Mouse (Mus musculus): ENCODE data around the gene Arfrp1. TPM values are rescaled to one million over a fixed set of nuclear protein-coding genes. Genes with fewer than 3 reads are reported as not detected.
A peak's percentile ranks its signal among the peaks of the same experiment; 100 is the strongest.

The Arfrp1 gene
- polyA plus RNA-seq, 2 experiments = 14.8 to 21.1 TPM

DNA sequence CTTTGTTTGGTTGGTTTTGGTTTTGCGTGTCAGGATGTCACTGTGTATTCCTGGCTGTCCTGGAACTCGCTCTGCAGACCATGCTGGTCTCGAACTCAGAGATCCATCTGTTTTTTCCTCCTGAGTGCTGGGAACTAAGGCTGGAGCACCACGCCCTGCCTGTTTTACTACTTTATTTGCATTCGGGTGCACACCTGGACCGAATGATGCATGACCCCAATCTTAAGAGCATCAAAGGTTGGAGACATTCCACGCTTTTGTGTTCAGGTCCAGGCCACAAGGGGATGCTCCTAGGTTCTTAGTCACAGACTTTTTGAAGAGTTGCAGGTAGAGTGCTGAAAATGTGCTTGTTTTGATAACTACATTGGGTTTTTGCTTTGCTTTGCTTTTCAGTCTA lies 45.1 kb downstream of the Arfrp1 start:
- TF ChIP-seq CTCF (IDR thresholded peaks at IDR 0.05; ENCODE audit: low read depth) (0 out of 2 replicates have a peak, but pooled peaks have one; percentile 9), EP300 (IDR thresholded peaks at IDR 0.05; ENCODE audit: low read depth) (no peak)
- Histone ChIP-seq H3K27me3 (ENCODE audit: control insufficient read depth, insufficient read depth, low read length) (peaks cover 8% of the 10 kb centered on the region), H3K36me3 (replicated peaks; ENCODE audit: control insufficient read depth, insufficient read depth, low read depth) (peaks cover 24% of the 10 kb centered on the region), H3K9me3 (ENCODE audit: control insufficient read depth, low read length) (no peaks in the 10 kb centered on the region), H3K9ac (replicated peaks) (peak overlapping the region; percentile 80), H3K4me3 (ENCODE audit: insufficient read depth in 1 of 2, low read depth in 2 of 2, low read length in 2 of 2) (peak overlapping the region; percentile 72 to 78), H3K27ac (peak overlapping the region; percentile 88), H3K4me1 (replicated peaks; ENCODE audit: control insufficient read depth in 2 of 2, insufficient read depth in 2 of 2, low read length in 1 of 2) (peaks cover 7 to 15% of the 10 kb centered on the region in 2 experiments), H3K4me2 (ENCODE audit: low read depth) (peak overlapping the region; percentile 62)
- ATAC-seq (ENCODE audit: insufficient read depth) (peak; percentile 26; the same call in 1 of the 2 replicates), DNase-seq (ENCODE audit: low read depth in 3 of 3, low spot score in 3 of 3) (no peak)
- 16% methylated on average over 7 of the region's 7 CpGs for WGBS (ENCODE audit: insufficient replicate concordance)

DNA sequence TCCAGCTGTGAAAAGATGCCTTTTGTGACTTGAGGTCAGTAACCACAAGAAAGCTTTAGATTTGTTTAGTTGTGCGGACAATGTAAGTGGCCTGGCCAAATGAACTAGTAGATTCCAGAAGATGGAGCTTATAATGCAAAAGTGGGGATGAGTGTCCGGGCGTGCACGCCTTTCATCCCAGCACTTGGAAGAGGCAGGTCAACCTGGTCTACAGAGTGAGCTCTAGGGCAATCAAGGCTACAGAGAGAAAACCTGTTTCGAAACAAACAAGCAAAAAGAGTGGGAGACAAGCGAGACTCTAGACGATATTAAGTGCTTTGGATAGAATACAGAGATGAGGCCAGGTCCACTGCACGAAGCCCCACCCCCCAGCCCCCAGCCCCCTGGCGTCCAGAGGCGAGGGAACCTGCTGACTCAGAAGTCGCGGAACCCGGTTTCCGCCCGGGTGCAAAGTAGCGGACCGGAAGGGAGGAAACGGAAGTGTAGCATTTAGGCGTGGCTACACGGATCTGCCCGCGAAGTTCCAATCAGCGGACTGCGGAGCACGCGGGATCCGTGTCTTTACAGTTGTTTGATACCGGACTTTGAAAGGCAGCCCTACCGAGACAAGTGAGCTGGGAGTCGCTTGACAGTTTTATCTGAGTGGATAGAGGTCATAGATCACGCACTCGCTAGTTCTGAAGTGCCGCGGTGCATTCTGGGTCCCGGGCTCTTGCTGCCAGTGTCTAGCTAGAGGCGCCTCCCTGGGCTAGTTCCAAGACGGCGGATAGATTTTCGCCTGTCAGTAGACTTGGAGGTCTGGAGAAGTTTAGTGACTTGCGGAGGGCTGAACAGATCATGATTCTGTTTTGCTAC lies 45.7 kb downstream of the Arfrp1 start, which contains the start of gene Rtel1:
Rtel1 (plus strand) TSS at position 492 of the 855 bp plus-strand sequence.
- H3K4me2 ChIP-seq (ENCODE audit: low read depth) = peak within 1 kb of the TSS; percentile 62
- ATAC-seq (ENCODE audit: insufficient read depth) (peak; percentile 95), DNase-seq (ENCODE audit: low read depth in 3 of 3, low spot score in 3 of 3) (peak; percentile 75 to 79 (median 76))
- 4% methylated on average over 40 of the region's 40 CpGs for WGBS (ENCODE audit: insufficient replicate concordance)
- TF ChIP-seq CTCF (IDR thresholded peaks at IDR 0.05; ENCODE audit: low read depth) = peak; percentile 32
- TF ChIP-seq EP300 (IDR thresholded peaks at IDR 0.05; ENCODE audit: low read depth) = no peak
- peak within 1 kb of the TSS; percentile 88 for H3K27ac ChIP-seq
- no peaks in the 10 kb centered on the region for H3K9me3 ChIP-seq (ENCODE audit: control insufficient read depth, low read length)
- peaks cover 14% of the 10 kb centered on the region for H3K27me3 ChIP-seq (ENCODE audit: control insufficient read depth, insufficient read depth, low read length)
- peaks cover 23% of the 10 kb centered on the region for H3K36me3 ChIP-seq (replicated peaks; ENCODE audit: control insufficient read depth, insufficient read depth, low read depth)
- peak within 1 kb of the TSS; percentile 72 to 78 for H3K4me3 ChIP-seq (ENCODE audit: insufficient read depth in 1 of 2, low read depth in 2 of 2, low read length in 2 of 2)
- peak within 1 kb of the TSS; percentile 80 for H3K9ac ChIP-seq (replicated peaks)
- peaks cover 7 to 15% of the 10 kb centered on the region in 2 experiments for H3K4me1 ChIP-seq (replicated peaks; ENCODE audit: control insufficient read depth in 2 of 2, insufficient read depth in 2 of 2, low read length in 1 of 2)

DNA sequence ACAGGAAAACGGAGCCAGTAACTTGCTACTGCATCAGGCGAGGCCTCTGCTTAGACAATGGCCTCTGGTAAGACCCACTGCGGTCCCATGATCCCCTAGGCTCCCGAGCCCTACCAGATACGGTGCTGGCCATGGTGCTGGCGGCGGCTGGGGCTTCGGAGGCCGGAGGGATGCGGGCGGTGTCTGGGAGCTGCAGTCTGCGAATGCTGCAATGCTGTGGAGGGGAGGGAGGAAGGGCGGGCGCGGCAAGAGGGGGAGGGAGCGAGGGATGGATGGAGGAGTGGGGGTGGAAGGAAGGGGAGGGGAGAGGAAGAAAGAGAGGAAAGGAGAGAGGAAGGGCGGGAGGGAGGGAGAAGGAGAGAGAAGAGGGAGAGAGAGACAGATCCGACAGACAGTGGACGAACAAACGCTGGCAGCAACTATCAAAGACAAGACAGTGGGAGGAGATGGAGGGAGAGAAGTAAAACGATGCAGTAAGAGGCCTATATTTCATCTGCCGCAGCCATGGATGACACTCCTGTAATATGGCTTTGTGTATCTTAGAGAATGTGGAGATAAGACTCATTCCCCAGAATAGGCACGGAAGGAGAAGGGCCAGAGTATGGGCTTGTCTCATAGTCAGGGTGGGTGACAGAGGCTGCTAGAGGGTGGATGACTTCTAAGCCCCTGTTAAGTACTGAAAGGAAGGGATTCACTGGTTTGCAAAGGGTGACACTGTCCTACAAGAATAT lies 51.0 kb downstream of the Arfrp1 start, which contains the start of gene Stmn3:
Stmn3 (minus strand) TSS at position 421 of the 731 bp plus-strand sequence.
- Histone ChIP-seq H3K9ac (replicated peaks) (no peak within 1 kb of the TSS), H3K36me3 (replicated peaks; ENCODE audit: control insufficient read depth, insufficient read depth, low read depth) (no peaks in the 10 kb centered on the region), H3K4me3 (ENCODE audit: insufficient read depth in 1 of 2, low read depth in 2 of 2, low read length in 2 of 2) (no peak within 1 kb of the TSS), H3K9me3 (ENCODE audit: control insufficient read depth, low read length) (no peaks in the 10 kb centered on the region), H3K4me1 (replicated peaks; ENCODE audit: control insufficient read depth in 2 of 2, insufficient read depth in 2 of 2, low read length in 1 of 2) (peaks cover 3 to 5% of the 10 kb centered on the region in 2 experiments; a peak in 2 of 4 replicates), H3K27ac (no peak within 1 kb of the TSS), H3K27me3 (ENCODE audit: control insufficient read depth, insufficient read depth, low read length) (peaks cover 48% of the 10 kb centered on the region), H3K4me2 (ENCODE audit: low read depth) (no peak within 1 kb of the TSS)
- TF ChIP-seq EP300 (IDR thresholded peaks at IDR 0.05; ENCODE audit: low read depth) = no peak
- no peak for TF ChIP-seq CTCF (IDR thresholded peaks at IDR 0.05; ENCODE audit: low read depth)
- ATAC-seq (ENCODE audit: insufficient read depth) (no peak), DNase-seq (ENCODE audit: low read depth in 3 of 3, low spot score in 3 of 3) (no peak)
- WGBS (ENCODE audit: insufficient replicate concordance) = 5% methylated on average over 23 of the region's 23 CpGs

DNA sequence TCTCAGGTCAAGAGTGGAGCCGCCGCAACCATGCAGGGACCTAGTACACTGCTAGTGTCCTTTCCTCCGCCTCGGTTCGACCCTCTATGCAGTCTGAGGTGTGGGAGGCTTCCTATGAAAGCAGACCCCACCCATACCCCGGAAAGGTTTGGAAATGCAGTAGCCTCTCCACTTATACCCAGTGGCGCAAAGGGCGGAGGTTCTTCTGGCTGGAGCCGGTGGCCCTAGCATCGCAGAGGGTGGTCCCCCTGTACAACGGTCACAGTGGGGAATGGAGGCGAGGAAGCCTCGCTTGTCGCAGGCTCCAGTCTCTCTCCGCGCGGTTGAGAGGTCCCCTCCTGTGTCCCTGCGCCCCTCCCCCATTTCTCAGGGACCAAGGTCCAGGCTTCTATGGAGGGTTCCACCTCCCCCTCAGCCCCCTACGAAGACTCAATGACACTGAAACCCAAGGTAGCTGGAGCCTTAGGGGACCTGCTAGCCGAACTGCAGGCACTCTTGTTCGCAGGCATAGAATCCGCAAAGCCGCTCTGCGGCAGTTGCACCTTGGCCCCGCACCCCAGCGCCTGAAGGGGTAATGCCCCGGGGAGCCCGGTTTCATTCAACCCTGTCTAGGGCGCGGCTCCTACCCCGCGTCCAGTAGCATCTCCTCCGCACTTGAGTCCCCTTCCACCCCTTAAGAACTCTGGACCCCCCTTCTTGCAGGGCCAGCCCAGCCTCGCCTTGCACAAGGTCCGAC lies 51.7 kb downstream of the Arfrp1 start:
- H3K4me1 ChIP-seq (replicated peaks; ENCODE audit: control insufficient read depth in 2 of 2, insufficient read depth in 2 of 2, low read length in 1 of 2) = no peaks in the 10 kb centered on the region
- TF ChIP-seq EP300 (IDR thresholded peaks at IDR 0.05; ENCODE audit: low read depth) (no peak), CTCF (IDR thresholded peaks at IDR 0.05; ENCODE audit: low read depth) (no peak)
- 0 out of 2 replicates have a peak, but pooled peaks have one; percentile 18 for ATAC-seq (ENCODE audit: insufficient read depth)
- H3K27me3 ChIP-seq (ENCODE audit: control insufficient read depth, insufficient read depth, low read length) = peaks cover 55% of the 10 kb centered on the region
- H3K36me3 ChIP-seq (replicated peaks; ENCODE audit: control insufficient read depth, insufficient read depth, low read depth) = no peaks in the 10 kb centered on the region
- no peaks in the 10 kb centered on the region for H3K9me3 ChIP-seq (ENCODE audit: control insufficient read depth, low read length)
- H3K4me3 ChIP-seq (ENCODE audit: insufficient read depth in 1 of 2, low read depth in 2 of 2, low read length in 2 of 2) = no peak overlapping the region
- DNase-seq (ENCODE audit: low read depth in 3 of 3, low spot score in 3 of 3) = no peak
- H3K4me2 ChIP-seq (ENCODE audit: low read depth) = no peak overlapping the region
- H3K27ac ChIP-seq = no peak overlapping the region
- WGBS (ENCODE audit: insufficient replicate concordance) = 7% methylated on average over 35 of the region's 35 CpGs
- no peak overlapping the region for H3K9ac ChIP-seq (replicated peaks)
